Mouse (Mus musculus) midbrain, postnatal 0 days (tissue): ENCODE measurements at regions not wholly inside any gene's neighbourhood (a gene's known extent, or its start where the extent isn't known, plus 50 kb on each side); places are given as distances from the start of the nearest gene placed in this dataset.
A peak's percentile ranks its signal among the peaks of the same experiment; 100 is the strongest.
"Not testable (repeated sequence)": the region's sequence is repeated elsewhere in the genome, so short reads cannot be mapped to it uniquely, and the experiment has no call there.

Source experiments
- ATAC-seq: fragments of 200-750 bp; cut with Nextera tagmentation; 2 replicates; pipeline ENCODE4 v1.8.0; 2017; ENCODE audit warnings: moderate number of reproducible peaks, mild to moderate bottlenecking, moderate TSS enrichment, moderate library complexity; ENCODE audit not compliant: low FRiP score
- DNase-seq: peaks from one replicate; pipeline ENCODE4 v3.0.0-alpha.2; 2015; ENCODE audit warnings: low spot score
- H3K27ac ChIP-seq: fragments of 300-500 bp; sonication (generic); 2 replicates; pipeline ENCODE4 v1.5.1; 2014; ENCODE audit warnings: low read depth, mild to moderate bottlenecking, low read length, mixed read lengths
- H3K27me3 ChIP-seq: fragments of 300-500 bp; sonication (generic); 2 replicates; pipeline ENCODE4 v1.6.1; 2014; ENCODE audit warnings: low read length, control low read depth, mixed read lengths; ENCODE audit not compliant: insufficient read depth
- H3K36me3 ChIP-seq: fragments of 300-500 bp; sonication (generic); 2 replicates; pipeline ENCODE4 v1.6.1; 2014; ENCODE audit warnings: low read length, control low read depth, mixed read lengths; ENCODE audit not compliant: insufficient read depth
- H3K4me1 ChIP-seq: fragments of 300-500 bp; sonication (generic); 2 replicates; pipeline ENCODE4 v1.6.1; 2014; ENCODE audit warnings: mild to moderate bottlenecking, control low read depth, antibody characterized with exemption, low read length, mixed read lengths; ENCODE audit not compliant: insufficient read depth
- H3K4me2 ChIP-seq: fragments of 300-500 bp; sonication (generic); 2 replicates; pipeline ENCODE4 v1.6.1; 2014; ENCODE audit warnings: low read depth, mild to moderate bottlenecking, low read length, mixed read lengths; ENCODE audit not compliant: poor library complexity, severe bottlenecking
- H3K4me3 ChIP-seq: fragments of 300-500 bp; sonication (generic); 2 replicates; pipeline ENCODE4 v1.5.1; 2014; ENCODE audit warnings: low read depth, mild to moderate bottlenecking, low read length, moderate library complexity
- H3K9ac ChIP-seq: fragments of 300-500 bp; sonication (generic); replicated peaks from 2 replicates; pipeline ENCODE4 v1.6.1; 2014; ENCODE audit warnings: mild to moderate bottlenecking, low read length, moderate library complexity, mixed read lengths; ENCODE audit not compliant: poor library complexity, severe bottlenecking
- H3K9me3 ChIP-seq: fragments of 300-500 bp; sonication (generic); 2 replicates; pipeline ENCODE4 v1.6.1; 2016; ENCODE audit warnings: low read length, control low read depth
- CTCF ChIP-seq: IDR thresholded peaks from 2 replicates; pipeline ENCODE4 v1.5.1; 2016; ENCODE audit warnings: antibody characterized with exemption, mild to moderate bottlenecking
- WGBS: fragments of 180-500 bp; shearing (Covaris S2); extraction: QIAGEN DNeasy Blood & Tissue Kit; methylation state at CpG from one replicate; pipeline ENCODE4 v1.1.7; 2014; 5-methylcytosine and 5-hydroxymethylcytosine counted together

DNA sequence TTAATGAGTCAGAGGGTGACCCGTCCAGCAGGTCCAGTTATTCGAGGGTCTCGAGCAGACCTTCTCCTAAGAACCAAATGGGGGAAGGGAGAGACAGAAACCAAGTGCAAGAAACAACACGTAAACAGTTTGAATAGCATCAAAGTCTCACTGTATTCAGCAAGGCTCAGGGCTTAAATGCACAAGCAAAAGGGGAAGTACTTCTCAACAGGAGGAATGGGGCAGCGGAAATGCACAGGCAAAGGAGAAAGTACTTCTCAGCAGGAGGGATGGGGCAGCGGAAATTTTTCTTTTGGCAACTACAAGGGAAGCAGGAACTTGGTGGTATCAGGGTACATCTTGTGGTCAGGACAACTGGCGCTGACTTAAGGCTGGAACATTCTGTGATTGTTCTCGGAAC lies 330.6 kb downstream of the 9430069I07Rik start:
- not testable (repeated sequence) for H3K4me2 ChIP-seq, ATAC-seq, H3K4me1 ChIP-seq, H3K4me3 ChIP-seq, H3K27ac ChIP-seq, H3K9ac ChIP-seq, H3K36me3 ChIP-seq, DNase-seq, H3K9me3 ChIP-seq, H3K27me3 ChIP-seq
- WGBS, result 87% methylated on average over 8 of the region's 8 CpGs

DNA sequence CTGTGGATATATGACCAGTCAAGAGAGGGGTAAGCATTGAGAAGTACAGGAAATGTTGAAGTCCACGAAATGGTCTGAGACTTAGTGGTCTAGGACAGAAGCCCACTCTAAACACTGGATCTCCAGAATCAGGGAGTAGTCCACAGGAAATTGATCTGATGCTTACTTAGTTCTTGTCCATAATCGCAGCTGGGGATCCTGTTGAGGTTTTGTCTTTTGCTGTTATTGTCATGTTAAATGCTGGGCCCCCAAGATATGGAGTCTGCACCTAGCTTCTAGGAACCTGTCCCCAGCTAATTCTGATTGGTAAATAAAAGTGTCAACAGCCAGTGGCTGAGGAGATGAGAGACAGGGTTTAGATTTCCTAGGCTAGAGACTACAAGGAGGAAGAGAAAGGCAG lies 332.3 kb downstream of the 9430069I07Rik start:
- H3K4me2 ChIP-seq, result no peak overlapping the region
- WGBS, result 84% methylated on average over 2 of the region's 2 CpGs
- no peaks in the 10 kb centered on the region for H3K36me3 ChIP-seq
- no peak overlapping the region for H3K4me3 ChIP-seq
- no peak overlapping the region for H3K27ac ChIP-seq
- no peaks in the 10 kb centered on the region for H3K27me3 ChIP-seq
- no peak for ATAC-seq
- no peak overlapping the region for H3K9ac ChIP-seq
- H3K9me3 ChIP-seq, result no peaks in the 10 kb centered on the region
- H3K4me1 ChIP-seq, result no peaks in the 10 kb centered on the region
- no peak for TF ChIP-seq CTCF
- DNase-seq, result no peak

DNA sequence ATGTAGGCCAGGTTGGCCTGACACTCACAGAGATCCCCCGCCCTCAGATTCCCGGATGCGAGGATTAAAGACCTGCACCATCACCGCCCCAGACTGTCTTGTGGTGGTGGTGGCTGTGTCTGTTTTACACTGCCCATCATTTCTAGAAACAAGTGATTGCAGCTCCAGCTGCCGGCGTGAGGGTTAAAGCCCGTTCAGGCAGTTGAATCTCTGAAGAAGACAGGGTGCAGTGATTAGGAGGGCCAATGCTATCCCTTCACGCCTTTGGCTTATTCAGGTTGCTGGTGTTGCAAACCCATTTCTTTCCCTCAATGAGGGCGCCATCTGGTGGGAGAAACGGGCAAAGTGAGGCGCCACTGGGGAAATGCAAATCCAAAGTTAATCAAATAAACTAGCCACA lies 335.8 kb downstream of the 9430069I07Rik start:
- Histone ChIP-seq H3K27me3 (no peaks in the 10 kb centered on the region), H3K9me3 (no peaks in the 10 kb centered on the region), H3K4me2 (no peak overlapping the region), H3K27ac (no peak overlapping the region), H3K4me1 (no peaks in the 10 kb centered on the region), H3K36me3 (no peaks in the 10 kb centered on the region), H3K4me3 (no peak overlapping the region), H3K9ac (no peak overlapping the region)
- 27% methylated on average over 11 of the region's 11 CpGs for WGBS
- TF ChIP-seq CTCF, result peak; percentile 93
- DNase-seq (peak; percentile 71), ATAC-seq (peak; percentile 71; the same call in 1 of the 2 replicates)

GRCm38 (mm10) chr15:34016397-34017156 lies 341.1 kb downstream of the 9430069I07Rik start:
- H3K4me2 ChIP-seq, result no peak overlapping the region
- H3K27me3 ChIP-seq, result no peaks in the 10 kb centered on the region
- no peaks in the 10 kb centered on the region for H3K36me3 ChIP-seq
- no peaks in the 10 kb centered on the region for H3K9me3 ChIP-seq
- DNase-seq (peak; percentile 67), ATAC-seq (no peak)
- no peak overlapping the region for H3K9ac ChIP-seq
- no peak overlapping the region for H3K4me3 ChIP-seq
- TF ChIP-seq CTCF, result peak; percentile 73
- H3K27ac ChIP-seq, result no peak overlapping the region
- H3K4me1 ChIP-seq, result no peaks in the 10 kb centered on the region
- 48% methylated on average over 13 of the region's 13 CpGs for WGBS

GRCm38 (mm10) chr15:34008591-34008990 lies 349.1 kb downstream of the 9430069I07Rik start:
- TF ChIP-seq CTCF, result no peak
- ATAC-seq (no peak), DNase-seq (no peak)
- no peaks in the 10 kb centered on the region for H3K27me3 ChIP-seq
- H3K4me3 ChIP-seq, result no peak overlapping the region
- WGBS, result 38% methylated on average over 1 of the region's 1 CpGs
- H3K36me3 ChIP-seq, result no peaks in the 10 kb centered on the region
- H3K4me2 ChIP-seq, result no peak overlapping the region
- no peaks in the 10 kb centered on the region for H3K9me3 ChIP-seq
- no peak overlapping the region for H3K27ac ChIP-seq
- no peaks in the 10 kb centered on the region for H3K4me1 ChIP-seq
- no peak overlapping the region for H3K9ac ChIP-seq

GRCm38 (mm10) chr15:33992383-33992782 lies 365.3 kb downstream of the 9430069I07Rik start:
- Histone ChIP-seq H3K4me2 (no peak overlapping the region), H3K27ac (no peak overlapping the region), H3K36me3 (no peaks in the 10 kb centered on the region), H3K4me3 (no peak overlapping the region), H3K9me3 (no peaks in the 10 kb centered on the region), H3K9ac (no peak overlapping the region), H3K4me1 (no peaks in the 10 kb centered on the region), H3K27me3 (no peaks in the 10 kb centered on the region)
- WGBS, result 95% methylated on average over 4 of the region's 4 CpGs
- DNase-seq (peak; percentile 31), ATAC-seq (no peak)
- no peak for TF ChIP-seq CTCF
